Mouse (Mus musculus) spleen, adult 2 months (tissue): ENCODE measurements around the gene Atp11c. TPM values are rescaled to one million over a fixed set of nuclear protein-coding genes. Genes with fewer than 3 reads are reported as not detected.

Experiments used
- DNase-seq, 2 experiments: peaks; one replicate each; pipeline versions ENCODE4 v3.0.0 to v3.0.0-alpha.2; 2012 to 2021; ENCODE audit warnings: low spot score in 2 of 2, low read depth in 1 of 2
- H3K27ac ChIP-seq: fragments of 200-500 bp; 2 replicates; pipeline ENCODE4 v1.5.1; 2012; ENCODE audit warnings: low read length, inconsistent platforms; ENCODE audit not compliant: insufficient read depth
- H3K27me3 ChIP-seq: fragments of 200-500 bp; 2 replicates; pipeline ENCODE4 v1.6.1; 2012; ENCODE audit warnings: mild to moderate bottlenecking, moderate library complexity, low read length, inconsistent platforms; ENCODE audit not compliant: control insufficient read depth, insufficient read depth
- H3K36me3 ChIP-seq: fragments of 200-500 bp; 2 replicates; pipeline ENCODE4 v1.6.1; 2012; ENCODE audit warnings: mild to moderate bottlenecking, low read length, inconsistent platforms; ENCODE audit not compliant: control insufficient read depth, insufficient read depth
- H3K4me1 ChIP-seq: fragments of 200-500 bp; 2 replicates; pipeline ENCODE4 v1.6.1; 2011; ENCODE audit warnings: inconsistent platforms; ENCODE audit not compliant: control insufficient read depth, insufficient read depth, insufficient read length
- H3K4me3 ChIP-seq: fragments of 200-500 bp; 2 replicates; pipeline ENCODE4 v1.5.1; 2011; ENCODE audit warnings: mild to moderate bottlenecking, inconsistent platforms; ENCODE audit not compliant: insufficient read depth, insufficient read length; ENCODE audit errors: extremely low read depth
- CTCF ChIP-seq: fragments of 200-500 bp; IDR thresholded peaks from 2 replicates; pipeline ENCODE4 v1.5.1; 2011; ENCODE audit warnings: mild to moderate bottlenecking, inconsistent platforms; ENCODE audit not compliant: insufficient read depth, insufficient read length, insufficient replicate concordance; ENCODE audit errors: extremely low read depth
- POLR2A ChIP-seq: fragments of 200-500 bp; IDR thresholded peaks from 2 replicates; pipeline ENCODE4 v1.6.1; 2011; ENCODE audit warnings: low read depth, low read length, inconsistent platforms
- WGBS: fragments of 180-500 bp; shearing (Covaris S2); methylation state at CpG from one replicate; pipeline ENCODE4 v1.1.7; 2018; 5-methylcytosine and 5-hydroxymethylcytosine counted together
- polyA plus RNA-seq: library from polyadenylated mRNA; depleted of rRNA; stranded (reverse); fragments of >200 nt; gene quantifications from 2 replicates; pipeline ENCODE4 v1.2.3, GENCODE M21; 2012

The Atp11c gene
- polyA plus RNA-seq, 1 experiment = 3.2 TPM

DNA sequence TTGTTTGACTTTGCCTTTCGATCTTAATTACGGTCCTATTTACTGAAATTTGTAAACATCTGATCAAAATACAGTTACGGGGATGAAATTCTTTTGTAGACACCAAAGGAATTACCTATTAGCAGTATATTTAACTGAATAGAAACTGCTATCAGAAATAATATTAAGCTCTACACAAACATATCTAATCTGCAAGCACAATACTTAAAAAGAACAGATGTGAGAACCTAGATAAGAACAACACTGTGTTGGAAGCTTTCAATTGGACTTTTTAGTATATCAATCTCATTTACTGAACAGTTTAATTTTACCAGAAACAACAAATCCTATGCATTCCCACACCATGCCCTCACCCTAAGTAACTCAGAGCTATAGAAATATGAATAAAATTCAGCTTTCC is 262.8 kb downstream of the Atp11c start:
- no peaks in the 10 kb centered on the region for H3K27me3 ChIP-seq

DNA sequence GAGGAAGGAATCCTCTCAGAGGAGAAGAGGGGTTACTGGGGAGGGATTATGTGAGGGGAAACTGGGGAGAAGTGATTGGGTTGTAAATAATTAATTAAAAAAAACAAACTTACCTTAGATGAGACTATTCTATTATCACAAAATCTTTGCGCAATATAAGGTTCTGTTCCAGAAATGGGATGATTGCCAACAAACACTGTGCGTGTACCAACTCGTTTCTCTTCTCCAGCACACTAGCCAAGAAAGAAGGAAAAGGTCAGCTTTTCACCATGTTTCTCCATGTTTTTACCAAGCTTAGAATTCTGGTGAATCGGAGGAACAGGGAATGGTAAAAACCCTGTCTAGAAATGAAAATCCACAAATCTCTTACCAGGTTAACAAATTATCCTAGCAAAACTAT is 271.2 kb downstream of the Atp11c start:
- Histone ChIP-seq H3K36me3 (no peaks in the 10 kb centered on the region), H3K4me3 (no peak overlapping the region), H3K27ac (no peak overlapping the region), H3K27me3 (no peaks in the 10 kb centered on the region), H3K4me1 (no peaks in the 10 kb centered on the region)
- DNase-seq = no peak
- WGBS = 89% methylated on average over 4 of the region's 4 CpGs
- TF ChIP-seq POLR2A (no peak), CTCF (no peak)

More for the DNA sequence above, 262.8 kb downstream of the Atp11c start:
- Histone ChIP-seq H3K27ac (no peak overlapping the region), H3K36me3 (no peaks in the 10 kb centered on the region), H3K4me3 (no peak overlapping the region), H3K4me1 (no peaks in the 10 kb centered on the region)
- no peak for TF ChIP-seq POLR2A
- TF ChIP-seq CTCF = no peak
- 87% methylated on average over 3 of the region's 3 CpGs for whole genome bisulfite sequencing
- DNase-seq = no peak

DNA sequence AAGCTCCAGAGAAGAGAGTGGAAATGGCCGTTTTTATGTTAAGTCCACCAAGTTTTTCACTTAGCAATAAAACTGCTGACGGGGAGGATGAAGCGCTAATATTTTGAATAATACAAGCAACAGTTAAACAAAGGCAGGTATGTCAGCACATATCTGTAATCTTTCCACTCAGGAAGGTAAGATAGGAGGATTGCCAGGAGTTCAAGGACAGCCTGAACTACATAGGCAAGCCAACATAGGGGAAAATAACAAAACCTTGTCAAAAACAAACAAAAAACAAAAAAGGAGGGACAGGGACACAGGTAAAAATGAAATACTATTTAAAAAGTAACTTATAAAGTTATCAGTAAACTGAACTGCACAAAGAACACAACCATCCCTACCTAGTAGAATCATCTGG is 274.8 kb downstream of the Atp11c start:
- no peak overlapping the region for H3K4me3 ChIP-seq
- TF ChIP-seq CTCF (no peak), POLR2A (no peak)
- no peaks in the 10 kb centered on the region for H3K27me3 ChIP-seq
- H3K36me3 ChIP-seq = peaks cover 1% of the 10 kb centered on the region; the same call in 1 of the 2 replicates
- DNase-seq = no peak
- H3K4me1 ChIP-seq = no peaks in the 10 kb centered on the region
- no peak overlapping the region for H3K27ac ChIP-seq
- WGBS = 86% methylated on average over 3 of the region's 3 CpGs

- Histone ChIP-seq H3K27ac (no peak overlapping the region), H3K27me3 (no peaks in the 10 kb centered on the region), H3K4me3 (no peak overlapping the region), H3K36me3 (no peaks in the 10 kb centered on the region), H3K4me1 (no peaks in the 10 kb centered on the region)
- WGBS = 81% methylated on average over 2 of the region's 2 CpGs
- DNase-seq = no peak
- TF ChIP-seq CTCF (no peak), POLR2A (no peak)
Observed at GRCm38 (mm10) chrX:60292335-60292734, 300.2 kb downstream of the Atp11c start.

DNA sequence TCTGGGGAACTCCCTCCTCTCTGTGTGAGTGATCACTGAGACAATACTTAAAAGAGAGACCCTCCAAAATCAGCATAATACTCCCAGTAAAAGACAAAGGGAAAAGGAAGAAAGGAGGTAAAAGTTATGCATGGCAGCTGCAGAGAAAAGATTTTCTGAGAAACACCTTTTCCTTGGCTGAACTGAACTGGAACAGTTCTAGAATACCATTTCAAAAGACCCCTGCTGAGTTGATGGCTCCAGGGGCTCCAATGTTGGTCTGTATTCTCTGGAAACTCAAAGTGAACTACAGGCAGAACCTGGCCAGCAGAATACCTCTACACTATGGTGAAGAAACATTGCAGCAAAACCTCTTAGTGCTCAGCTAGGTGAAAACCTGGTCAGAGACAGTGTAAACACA is 337.2 kb downstream of the Atp11c start:
- H3K36me3 ChIP-seq = no peaks in the 10 kb centered on the region
- H3K4me3 ChIP-seq = no peak overlapping the region
- no peak overlapping the region for H3K27ac ChIP-seq
- no peak for TF ChIP-seq CTCF
- no peak for TF ChIP-seq POLR2A
- no peaks in the 10 kb centered on the region for H3K27me3 ChIP-seq
- no peaks in the 10 kb centered on the region for H3K4me1 ChIP-seq
- no peak for DNase-seq

DNA sequence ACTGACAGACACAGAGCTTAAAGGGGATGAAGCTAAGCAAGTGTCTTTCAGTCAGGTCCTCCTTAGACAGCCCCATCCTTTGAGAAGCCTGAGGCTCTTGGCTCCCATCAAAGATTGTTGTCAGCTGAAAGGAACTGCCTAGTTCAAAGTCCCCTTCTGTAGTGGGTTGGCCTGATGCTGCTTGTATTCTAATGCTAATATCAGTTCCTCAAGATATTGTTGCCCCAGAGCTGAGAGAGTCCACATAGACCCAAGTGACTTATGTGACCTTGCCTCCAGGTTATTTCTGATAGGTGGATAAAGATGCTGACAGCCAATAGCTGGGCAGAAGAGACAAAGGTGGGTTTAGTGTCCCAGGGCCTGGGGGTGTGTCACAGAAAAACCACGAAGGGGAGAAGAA is 404.8 kb downstream of the Atp11c start:
- TF ChIP-seq CTCF (no peak), POLR2A (no peak)
- H3K4me3 ChIP-seq = no peak overlapping the region
- H3K27ac ChIP-seq = no peak overlapping the region
- no peaks in the 10 kb centered on the region for H3K27me3 ChIP-seq
- H3K36me3 ChIP-seq = no peaks in the 10 kb centered on the region
- no peaks in the 10 kb centered on the region for H3K4me1 ChIP-seq
- DNase-seq = no peak
- 31% methylated on average over 1 of the region's 1 CpGs for WGBS

DNA sequence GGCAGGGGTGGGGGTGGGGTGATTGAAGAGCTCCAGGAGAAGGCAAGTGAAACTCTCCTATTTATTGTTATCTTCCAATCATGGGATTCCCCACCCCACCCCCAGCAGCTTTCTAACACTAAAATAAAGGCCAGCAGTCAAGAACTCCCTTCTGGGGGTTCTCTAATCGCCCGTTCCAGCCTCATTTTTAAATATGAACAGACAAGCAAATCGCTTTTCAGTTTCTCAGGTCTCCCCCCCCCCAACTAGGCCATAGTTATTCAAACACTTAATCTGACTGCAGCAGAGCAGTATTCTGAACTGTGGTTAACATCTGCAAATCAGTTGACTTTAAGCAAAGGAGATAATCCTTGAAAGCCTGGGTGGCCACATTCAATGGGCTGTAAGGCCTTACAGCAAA is 409.9 kb downstream of the Atp11c start:
- TF ChIP-seq POLR2A = no peak
- Histone ChIP-seq H3K4me1 (no peaks in the 10 kb centered on the region), H3K27me3 (peaks cover 5% of the 10 kb centered on the region; the same call in 1 of the 2 replicates), H3K27ac (no peak overlapping the region), H3K36me3 (no peaks in the 10 kb centered on the region), H3K4me3 (no peak overlapping the region)
- 67% methylated on average over 3 of the region's 3 CpGs for WGBS
- DNase-seq = no peak
